Mouse (Mus musculus) telencephalon, adult 2 months (tissue): ENCODE data around the gene Olfr816.
"Not testable (repeated sequence)": the region's sequence is repeated elsewhere in the genome, so short reads cannot be mapped to it uniquely, and the experiment has no call there.

ENCODE experiments used
- DNase-seq: peaks from one replicate; pipeline ENCODE4 v3.0.0-alpha.2; 2011; ENCODE audit warnings: low read depth, low spot score

Olfr816 gene

GRCm38 (mm10) chr10:129915497-129915896 is at the start of gene Olfr816:
Gene Olfr816 (minus strand): TSS chr10:129915597.
- DNase-seq = no peak

- no peak for DNase-seq
Observed at GRCm38 (mm10) chr10:129949000-129949399, 33.6 kb upstream of the Olfr816 start, which contains the start of gene Olfr818. Gene Olfr818 (minus strand): TSS chr10:129949100.

GRCm38 (mm10) chr10:129905767-129906166 is 9.6 kb downstream of the Olfr816 start, which contains the start of gene Olfr815:
Gene Olfr815 (minus strand): TSS chr10:129905867.
- not testable (repeated sequence) for DNase-seq

- DNase-seq = no peak
Observed at GRCm38 (mm10) chr10:129885934-129886333, 29.5 kb downstream of the Olfr816 start.

GRCm38 (mm10) chr10:129885496-129885895 is 29.9 kb downstream of the Olfr816 start:
- not testable (repeated sequence) for DNase-seq

- DNase-seq = not testable (repeated sequence)
Observed at GRCm38 (mm10) chr10:129879751-129880150, 35.6 kb downstream of the Olfr816 start, which contains the start of gene Olfr814. Gene Olfr814 (minus strand): TSS chr10:129879851.
